11 mouse cellular contexts compared by ENCODE assay signal in the genomic region with DNA sequence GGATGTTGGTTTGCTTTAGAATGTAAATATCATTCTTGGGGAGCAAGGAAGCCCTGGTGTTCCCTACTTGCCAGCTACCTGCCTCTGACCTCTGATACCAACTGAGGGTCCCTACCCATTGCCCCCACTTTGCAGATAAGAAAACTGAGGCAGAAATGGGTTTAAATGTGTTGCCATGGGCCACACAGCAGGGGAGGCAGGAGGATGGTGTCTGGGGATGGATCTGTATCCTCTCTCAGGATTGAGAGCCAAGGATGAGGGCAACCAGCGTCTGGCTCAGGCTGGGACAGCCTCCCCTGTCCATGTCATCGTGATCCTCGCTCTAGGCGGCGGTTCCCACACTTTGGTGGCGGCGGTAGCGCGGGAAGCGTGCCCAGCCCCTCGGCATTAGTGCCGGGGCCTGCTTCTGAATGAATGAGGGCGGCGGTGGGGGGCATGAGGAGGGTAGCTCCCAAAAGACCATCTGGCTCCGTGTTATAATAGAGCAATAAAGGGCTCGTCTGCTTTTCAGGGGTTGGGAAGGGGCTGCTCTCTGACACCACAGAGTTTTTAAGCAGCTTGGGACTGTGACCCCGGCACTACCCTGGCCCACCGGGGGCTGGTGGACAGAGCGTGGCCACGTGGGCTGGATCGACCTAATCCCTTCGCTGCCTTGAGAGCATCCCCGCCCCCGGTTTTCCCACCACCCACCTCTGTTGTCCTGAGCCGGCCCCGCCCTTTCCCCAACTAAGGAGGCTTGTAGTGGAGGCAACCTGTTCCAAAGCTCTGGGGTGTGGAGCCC. TPM values are rescaled to one million over a fixed set of nuclear protein-coding genes. Genes with fewer than 3 reads are reported as not detected.
DNase-seq lines count a peak whose midpoint lies in the region; ATAC-seq and TF ChIP-seq lines count a peak whose summit lies in the region.
"Had no signal": no experiment of that assay in that cellular context is flagged by ENCODE, and none has a peak within 500 bp of the region (broad histone marks: within the 10 kb centered on the region; RNA-seq: fewer than 3 reads in every experiment).

No protein-coding gene starts in this region.

- H3K27me3 ChIP-seq in heart, embryonic 12.5 days (replicated peaks) = peaks cover 93% of the 10 kb centered on the region
- H3K27me3 ChIP-seq in forebrain, embryonic 10.5 days (ENCODE audit: poor library complexity, severe bottlenecking) = peaks cover 96% of the 10 kb centered on the region
- peaks cover 97% of the 10 kb centered on the region for H3K27me3 ChIP-seq in limb, embryonic 10.5 days (ENCODE audit: low read depth, poor library complexity, severe bottlenecking)
- peaks cover 38% of the 10 kb centered on the region for H3K27me3 ChIP-seq in neural tube, embryonic 13.5 days
- peaks cover 79% of the 10 kb centered on the region for H3K27me3 ChIP-seq in liver, postnatal 0 days (ENCODE audit: insufficient read depth, low read length)

- WGBS in heart, embryonic 12.5 days = 2% methylated on average over 26 of the region's 26 CpGs
- 2% methylated on average over 26 of the region's 26 CpGs for WGBS in forebrain, embryonic 10.5 days
- under 1% methylated on average over 26 of the region's 26 CpGs for WGBS in limb, embryonic 10.5 days
- WGBS in neural tube, embryonic 13.5 days = under 1% methylated on average over 26 of the region's 26 CpGs
- 4% methylated on average over 26 of the region's 26 CpGs for WGBS in liver, postnatal 0 days (ENCODE audit: insufficient replicate concordance)

- no peak for ATAC-seq in heart, embryonic 12.5 days (ENCODE audit: insufficient number of reproducible peaks, low FRiP score)
- peak; percentile 41 for ATAC-seq in neural tube, embryonic 13.5 days (ENCODE audit: low read depth)
- ATAC-seq in liver, postnatal 0 days = no peak

- no peak for TF ChIP-seq EP300 in liver, postnatal 0 days (IDR thresholded peaks at IDR 0.05; ENCODE audit: low read depth)

- TF ChIP-seq CTCF in liver, postnatal 0 days (IDR thresholded peaks at IDR 0.05; ENCODE audit: low read depth) = no peak

- no peaks in the 10 kb centered on the region for H3K9me3 ChIP-seq in heart, embryonic 12.5 days (replicated peaks)
- no peaks in the 10 kb centered on the region for H3K9me3 ChIP-seq in forebrain, embryonic 10.5 days
- H3K9me3 ChIP-seq in limb, embryonic 10.5 days (replicated peaks) = no peaks in the 10 kb centered on the region
- no peaks in the 10 kb centered on the region for H3K9me3 ChIP-seq in neural tube, embryonic 13.5 days
- H3K9me3 ChIP-seq in liver, postnatal 0 days (ENCODE audit: low read length) = no peaks in the 10 kb centered on the region
- H3K9me3 ChIP-seq: limb, embryonic 15.5 days had no signal

- H3K4me1 ChIP-seq in heart, embryonic 12.5 days (replicated peaks) = no peaks in the 10 kb centered on the region
- H3K4me1 ChIP-seq in forebrain, embryonic 10.5 days = peaks cover 94% of the 10 kb centered on the region
- H3K4me1 ChIP-seq in limb, embryonic 10.5 days = peaks cover 32% of the 10 kb centered on the region
- peaks cover 53% of the 10 kb centered on the region for H3K4me1 ChIP-seq in neural tube, embryonic 13.5 days (replicated peaks)
- H3K4me1 ChIP-seq in liver, postnatal 0 days (ENCODE audit: insufficient read depth) = no peaks in the 10 kb centered on the region

- H3K4me3 ChIP-seq in heart, embryonic 12.5 days = no peak overlapping the region
- H3K4me3 ChIP-seq in forebrain, embryonic 10.5 days = peak overlapping the region; percentile 38
- peak overlapping the region; percentile 20; the same call in 1 of the 2 replicates for H3K4me3 ChIP-seq in limb, embryonic 10.5 days
- no peak overlapping the region for H3K4me3 ChIP-seq in neural tube, embryonic 13.5 days
- H3K4me3 ChIP-seq in liver, postnatal 0 days (ENCODE audit: low read depth, low read length) = no peak overlapping the region
- H3K4me3 ChIP-seq: limb, embryonic 15.5 days had no signal

- no peak for DNase-seq in heart, postnatal 4 days
- peak; percentile 82 for DNase-seq in forebrain, embryonic 10.5 days (ENCODE audit: extremely low spot score, low spot score)
- no peak for DNase-seq in limb, embryonic 10.5 days (ENCODE audit: low spot score)
- no peak for DNase-seq in liver, postnatal 0 days
- DNase-seq in layer of hippocampus, adult 11-12 months (ENCODE audit: low spot score) = no peak
- no peak for DNase-seq in lung, adult 18-20 months
- DNase-seq: kidney, postnatal 14 days had no signal

- H3K27ac ChIP-seq in heart, embryonic 12.5 days (ENCODE audit: poor library complexity, severe bottlenecking) = no peak overlapping the region
- H3K27ac ChIP-seq in forebrain, embryonic 10.5 days = peak overlapping the region; percentile 83
- H3K27ac ChIP-seq in limb, embryonic 10.5 days = no peak overlapping the region
- no peak overlapping the region for H3K27ac ChIP-seq in neural tube, embryonic 13.5 days (replicated peaks)
- H3K27ac ChIP-seq in liver, postnatal 0 days (ENCODE audit: low read depth) = no peak overlapping the region
- H3K27ac ChIP-seq: limb, embryonic 15.5 days had no signal

- H3K36me3 ChIP-seq in heart, embryonic 12.5 days = no peaks in the 10 kb centered on the region
- H3K36me3 ChIP-seq in forebrain, embryonic 10.5 days (replicated peaks) = no peaks in the 10 kb centered on the region
- no peaks in the 10 kb centered on the region for H3K36me3 ChIP-seq in limb, embryonic 10.5 days
- no peaks in the 10 kb centered on the region for H3K36me3 ChIP-seq in neural tube, embryonic 13.5 days
- H3K36me3 ChIP-seq in liver, postnatal 0 days (replicated peaks; ENCODE audit: insufficient read depth, low read length) = no peaks in the 10 kb centered on the region
- H3K36me3 ChIP-seq: limb, embryonic 15.5 days had no signal

- peak overlapping the region; percentile 5; the same call in 1 of the 2 replicates for H3K4me2 ChIP-seq in heart, embryonic 12.5 days
- peak overlapping the region; percentile 31 for H3K4me2 ChIP-seq in neural tube, embryonic 13.5 days
- no peak overlapping the region for H3K4me2 ChIP-seq in liver, postnatal 0 days (ENCODE audit: low read depth, low read length)
- H3K4me2 ChIP-seq: heart, embryonic 11.5 days; limb, embryonic 15.5 days had no signal

- no peak overlapping the region for H3K9ac ChIP-seq in heart, embryonic 12.5 days
- H3K9ac ChIP-seq in neural tube, embryonic 13.5 days = peak overlapping the region; percentile 42; the same call in 1 of the 2 replicates
- no peak overlapping the region for H3K9ac ChIP-seq in liver, postnatal 0 days (replicated peaks)
- H3K9ac ChIP-seq: limb, embryonic 15.5 days had no signal

RNA-seq across cellular contexts. Expression of a gene that starts 8.1 kb away (rescaled TPM):
- 0.70 TPM in 1 of 2 replicates, not detected in the other for polyA plus RNA-seq in heart, embryonic 12.5 days (2016; fragmentation: Nextera tagmentation; extraction: Ambion mirVana)
- not detected for total RNA-seq in heart, postnatal 4 days (2021)
- polyA plus RNA-seq in forebrain, embryonic 10.5 days (2016; fragmentation: Nextera tagmentation; extraction: Ambion mirVana) = 272 and 295 TPM in 2 replicates
- polyA plus RNA-seq in limb, embryonic 10.5 days (2016; fragmentation: Nextera tagmentation; extraction: Ambion mirVana) = 0.33 and 1.1 TPM in 2 replicates
- 119 and 125 TPM in 2 replicates for polyA plus RNA-seq in neural tube, embryonic 13.5 days (2015; fragmentation: Nextera tagmentation; extraction: Ambion mirVana)
- polyA plus RNA-seq in liver, postnatal 0 days (2015; fragmentation: Nextera tagmentation; extraction: Ambion mirVana) = 0.15 and 0.21 TPM in 2 replicates

RNA-seq across cellular contexts. Expression of a gene that starts 11.3 kb away (rescaled TPM):
- 45.7 and 46.2 TPM in 2 replicates for polyA plus RNA-seq in heart, embryonic 12.5 days (2016; fragmentation: Nextera tagmentation; extraction: Ambion mirVana)
- total RNA-seq in heart, postnatal 4 days (2021) = 10 to 100 TPM; 34.9 to 37.5 TPM
- polyA plus RNA-seq in forebrain, embryonic 10.5 days (2016; fragmentation: Nextera tagmentation; extraction: Ambion mirVana) = 46.8 and 51.8 TPM in 2 replicates
- polyA plus RNA-seq in limb, embryonic 10.5 days (2016; fragmentation: Nextera tagmentation; extraction: Ambion mirVana) = 45.8 and 56.5 TPM in 2 replicates
- 36.6 and 36.8 TPM in 2 replicates for polyA plus RNA-seq in neural tube, embryonic 13.5 days (2015; fragmentation: Nextera tagmentation; extraction: Ambion mirVana)
- 10.9 and 11.4 TPM in 2 replicates for polyA plus RNA-seq in liver, postnatal 0 days (2015; fragmentation: Nextera tagmentation; extraction: Ambion mirVana)

RNA-seq across cellular contexts. Expression of a gene that starts 24.3 kb away (rescaled TPM):
- 1.8 and 2.9 TPM in 2 replicates for polyA plus RNA-seq in heart, embryonic 12.5 days (2016; fragmentation: Nextera tagmentation; extraction: Ambion mirVana)
- total RNA-seq in heart, postnatal 4 days (2021) = 1 to 10 TPM; 2.7 to 3.7 TPM
- 0.68 and 0.93 TPM in 2 replicates for polyA plus RNA-seq in forebrain, embryonic 10.5 days (2016; fragmentation: Nextera tagmentation; extraction: Ambion mirVana)
- polyA plus RNA-seq in limb, embryonic 10.5 days (2016; fragmentation: Nextera tagmentation; extraction: Ambion mirVana) = 0.55 and 2.4 TPM in 2 replicates
- polyA plus RNA-seq in neural tube, embryonic 13.5 days (2015; fragmentation: Nextera tagmentation; extraction: Ambion mirVana) = 0.54 TPM in 1 of 2 replicates, not detected in the other
- 17.2 and 20.0 TPM in 2 replicates for polyA plus RNA-seq in liver, postnatal 0 days (2015; fragmentation: Nextera tagmentation; extraction: Ambion mirVana)

RNA-seq across cellular contexts. Expression of a gene that starts 53.7 kb away (rescaled TPM):
- 35.8 and 38.5 TPM in 2 replicates for polyA plus RNA-seq in heart, embryonic 12.5 days (2016; fragmentation: Nextera tagmentation; extraction: Ambion mirVana)
- total RNA-seq in heart, postnatal 4 days (2021) = 10 to 100 TPM; 37.8 to 39.7 TPM
- 36.1 and 36.3 TPM in 2 replicates for polyA plus RNA-seq in forebrain, embryonic 10.5 days (2016; fragmentation: Nextera tagmentation; extraction: Ambion mirVana)
- 34.9 and 42.7 TPM in 2 replicates for polyA plus RNA-seq in limb, embryonic 10.5 days (2016; fragmentation: Nextera tagmentation; extraction: Ambion mirVana)
- polyA plus RNA-seq in neural tube, embryonic 13.5 days (2015; fragmentation: Nextera tagmentation; extraction: Ambion mirVana) = 38.7 and 44.0 TPM in 2 replicates
- polyA plus RNA-seq in liver, postnatal 0 days (2015; fragmentation: Nextera tagmentation; extraction: Ambion mirVana) = 5.9 and 6.5 TPM in 2 replicates

Comparison
In these comparisons a context has a peak if more than half of its experiments do, and no peak if none do; other contexts are left out.
1. H3K4me3 ChIP-seq: peak in forebrain, embryonic 10.5 days (single experiment) and limb, embryonic 10.5 days (single experiment); none in heart, embryonic 12.5 days (single experiment), neural tube, embryonic 13.5 days (single experiment) and liver, postnatal 0 days (single experiment).
2. RNA of a gene that starts 8.1 kb away (polyA plus RNA-seq): 272 to 295 TPM in forebrain, embryonic 10.5 days and 119 to 125 TPM in neural tube, embryonic 13.5 days; 0.70 TPM in heart, embryonic 12.5 days, 0.33 to 1.1 TPM in limb, embryonic 10.5 days and 0.15 to 0.21 TPM in liver, postnatal 0 days; every median in the first group is over 10 times any median in the second.